Comparison of ENCODE assay signal across 9 mouse cellular contexts in genomic region chr14:99579271-99579759, GRCm38 (mm10).
DNase-seq lines count a peak whose midpoint lies in the region; ATAC-seq and TF ChIP-seq lines count a peak whose summit lies in the region.
"Had no signal": no experiment of that assay in that cellular context is flagged by ENCODE, and none has a peak within 500 bp of the region (broad histone marks: within the 10 kb centered on the region; RNA-seq: fewer than 3 reads in every experiment).

No protein-coding gene starts in this region.

- 36% methylated on average over 6 of the region's 10 CpGs for WGBS in heart, embryonic 14.5 days
- WGBS in midbrain, embryonic 14.5 days: 31% methylated on average over 10 of the region's 10 CpGs
- WGBS in midbrain, embryonic 11.5 days: 34% methylated on average over 10 of the region's 10 CpGs
- 28% methylated on average over 10 of the region's 10 CpGs for WGBS in intestine, embryonic 14.5 days
- WGBS in stomach, embryonic 14.5 days: 20% methylated on average over 10 of the region's 10 CpGs
- 40% methylated on average over 10 of the region's 10 CpGs for WGBS in thymus, adult 2 months

- no peak overlapping the region for H3K27ac ChIP-seq in heart, embryonic 14.5 days (replicated peaks in 1 of 2; ENCODE audit: control insufficient read depth in 1 of 2, insufficient read depth in 1 of 2, low read depth in 2 of 2, low read length in 2 of 2)
- H3K27ac ChIP-seq in midbrain, embryonic 14.5 days (replicated peaks; ENCODE audit: low read depth, low read length): no peak overlapping the region
- H3K27ac ChIP-seq in midbrain, embryonic 11.5 days (ENCODE audit: low read depth, low read length): no peak overlapping the region
- H3K27ac ChIP-seq in intestine, embryonic 14.5 days (ENCODE audit: low read depth): peak overlapping the region; percentile 43; the same call in 1 of the 2 replicates
- peak overlapping the region; percentile 84 for H3K27ac ChIP-seq in stomach, embryonic 14.5 days (ENCODE audit: low read length)
- no peak overlapping the region for H3K27ac ChIP-seq in thymus, adult 2 months (ENCODE audit: control insufficient read depth, insufficient read depth, low read length)

- no peak for TF ChIP-seq CTCF in thymus, adult 2 months (IDR thresholded peaks at IDR 0.05; ENCODE audit: borderline replicate concordance, control insufficient read depth, extremely low read depth, insufficient read depth, low read length, poor library complexity)

- peak overlapping the region; percentile 57 for H3K4me2 ChIP-seq in heart, embryonic 14.5 days (ENCODE audit: low read length)
- no peak overlapping the region for H3K4me2 ChIP-seq in midbrain, embryonic 14.5 days (ENCODE audit: low read length)
- H3K4me2 ChIP-seq in midbrain, embryonic 11.5 days: no peak overlapping the region
- H3K4me2 ChIP-seq in intestine, embryonic 14.5 days (ENCODE audit: low read length): no peak overlapping the region
- peak overlapping the region; percentile 32 for H3K4me2 ChIP-seq in stomach, embryonic 14.5 days (replicated peaks; ENCODE audit: low read depth, low read length)

- H3K36me3 ChIP-seq in heart, embryonic 14.5 days (ENCODE audit: control insufficient read depth, insufficient read depth, low read length): no peaks in the 10 kb centered on the region
- H3K36me3 ChIP-seq in midbrain, embryonic 14.5 days (ENCODE audit: control insufficient read depth, insufficient read depth, low read length): no peaks in the 10 kb centered on the region
- no peaks in the 10 kb centered on the region for H3K36me3 ChIP-seq in midbrain, embryonic 11.5 days (ENCODE audit: control insufficient read depth, insufficient read depth, low read length)
- H3K36me3 ChIP-seq in intestine, embryonic 14.5 days (ENCODE audit: control insufficient read depth, insufficient read depth, low read length): no peaks in the 10 kb centered on the region
- no peaks in the 10 kb centered on the region for H3K36me3 ChIP-seq in stomach, embryonic 14.5 days (ENCODE audit: control insufficient read depth, insufficient read depth, low read length)
- no peaks in the 10 kb centered on the region for H3K36me3 ChIP-seq in thymus, adult 2 months (ENCODE audit: control insufficient read depth, insufficient read depth, low read length)

- no peak for ATAC-seq in heart, embryonic 14.5 days (ENCODE audit: insufficient number of reproducible peaks, insufficient read depth, low FRiP score, low read depth)
- no peak for ATAC-seq in midbrain, embryonic 14.5 days (ENCODE audit: low FRiP score, low TSS enrichment)
- no peak for ATAC-seq in midbrain, embryonic 11.5 days (ENCODE audit: low FRiP score)
- ATAC-seq in intestine, embryonic 14.5 days (replicated peaks; ENCODE audit: low FRiP score, low TSS enrichment, low read depth): no peak; the same call in 1 of the 2 replicates
- peak; percentile 67 for ATAC-seq in stomach, embryonic 14.5 days (ENCODE audit: insufficient number of reproducible peaks, insufficient read depth, low FRiP score, low read depth)

- H3K9ac ChIP-seq in heart, embryonic 14.5 days (ENCODE audit: low read length): no peak overlapping the region
- no peak overlapping the region for H3K9ac ChIP-seq in midbrain, embryonic 14.5 days (replicated peaks; ENCODE audit: low read length)
- no peak overlapping the region for H3K9ac ChIP-seq in midbrain, embryonic 11.5 days (ENCODE audit: low read length)
- H3K9ac ChIP-seq in intestine, embryonic 14.5 days (ENCODE audit: low read length): no peak overlapping the region
- H3K9ac ChIP-seq in stomach, embryonic 14.5 days (replicated peaks; ENCODE audit: low read depth, low read length): no peak overlapping the region

- TF ChIP-seq POLR2A in thymus, adult 2 months (IDR thresholded peaks at IDR 0.05; ENCODE audit: control insufficient read depth, extremely low read depth, insufficient read depth, low read length, poor library complexity): no peak

- H3K4me3 ChIP-seq in heart, embryonic 14.5 days (ENCODE audit: control insufficient read depth in 1 of 2, insufficient read depth in 1 of 2, low read depth in 1 of 2, low read length in 2 of 2): peak overlapping the region in 1 of 2 experiments; percentile 28; a peak in 2 of 4 replicates
- no peak overlapping the region for H3K4me3 ChIP-seq in midbrain, embryonic 14.5 days (replicated peaks; ENCODE audit: low read depth, low read length)
- H3K4me3 ChIP-seq in midbrain, embryonic 11.5 days (ENCODE audit: low read depth, low read length): no peak overlapping the region
- no peak overlapping the region for H3K4me3 ChIP-seq in intestine, embryonic 14.5 days (ENCODE audit: low read depth, low read length)
- no peak overlapping the region for H3K4me3 ChIP-seq in stomach, embryonic 14.5 days (ENCODE audit: low read depth, low read length)
- H3K4me3 ChIP-seq in thymus, adult 2 months (ENCODE audit: control insufficient read depth, insufficient read depth, low read length): no peak overlapping the region
- H3K4me3 ChIP-seq: megakaryocyte, embryonic 14.5 days had no signal

- no peak for DNase-seq in heart, adult 11 months
- peak; percentile 34 for DNase-seq in midbrain, embryonic 14.5 days
- no peak for DNase-seq in midbrain, embryonic 11.5 days (ENCODE audit: low spot score, missing footprints)
- no peak for DNase-seq in intestine, embryonic 14.5 days (ENCODE audit: low spot score)
- no peak for DNase-seq in thymus, adult 2 months
- DNase-seq in spleen, postnatal 4 days (ENCODE audit: low spot score in 2 of 2): no peak

- no peaks in the 10 kb centered on the region for H3K9me3 ChIP-seq in heart, embryonic 14.5 days (ENCODE audit: control insufficient read depth, low read length)
- H3K9me3 ChIP-seq in midbrain, embryonic 14.5 days (ENCODE audit: control insufficient read depth, low read length): no peaks in the 10 kb centered on the region
- no peaks in the 10 kb centered on the region for H3K9me3 ChIP-seq in midbrain, embryonic 11.5 days (ENCODE audit: control insufficient read depth, low read length)
- no peaks in the 10 kb centered on the region for H3K9me3 ChIP-seq in intestine, embryonic 14.5 days (ENCODE audit: control insufficient read depth, low read length)
- H3K9me3 ChIP-seq in stomach, embryonic 14.5 days (ENCODE audit: control insufficient read depth, low read depth, low read length): no peaks in the 10 kb centered on the region

- no peaks in the 10 kb centered on the region for H3K27me3 ChIP-seq in heart, embryonic 14.5 days (ENCODE audit: control insufficient read depth, insufficient read depth, low read length)
- H3K27me3 ChIP-seq in midbrain, embryonic 14.5 days (ENCODE audit: control insufficient read depth, insufficient read depth, low read length): no peaks in the 10 kb centered on the region
- no peaks in the 10 kb centered on the region for H3K27me3 ChIP-seq in midbrain, embryonic 11.5 days (ENCODE audit: control insufficient read depth, insufficient read depth, low read length)
- no peaks in the 10 kb centered on the region for H3K27me3 ChIP-seq in intestine, embryonic 14.5 days (replicated peaks; ENCODE audit: control insufficient read depth, insufficient read depth, low read length)
- no peaks in the 10 kb centered on the region for H3K27me3 ChIP-seq in stomach, embryonic 14.5 days (ENCODE audit: control insufficient read depth, insufficient read depth, low read length)
- no peaks in the 10 kb centered on the region for H3K27me3 ChIP-seq in thymus, adult 2 months (ENCODE audit: control insufficient read depth, insufficient read depth, low read length)
- H3K27me3 ChIP-seq: megakaryocyte, embryonic 14.5 days had no signal

- peaks cover 3 to 13% of the 10 kb centered on the region in 2 experiments; a peak in 2 of 4 replicates for H3K4me1 ChIP-seq in heart, embryonic 14.5 days (ENCODE audit: control insufficient read depth in 2 of 2, insufficient read depth in 2 of 2, low read length in 2 of 2)
- H3K4me1 ChIP-seq in midbrain, embryonic 14.5 days (ENCODE audit: control insufficient read depth, insufficient read depth, low read length): no peaks in the 10 kb centered on the region
- no peaks in the 10 kb centered on the region for H3K4me1 ChIP-seq in midbrain, embryonic 11.5 days (ENCODE audit: control insufficient read depth, insufficient read depth, low read length)
- H3K4me1 ChIP-seq in intestine, embryonic 14.5 days (replicated peaks; ENCODE audit: control insufficient read depth, insufficient read depth, low read length): peaks cover 11% of the 10 kb centered on the region; the same call in 1 of the 2 replicates
- no peaks in the 10 kb centered on the region; the same call in 1 of the 2 replicates for H3K4me1 ChIP-seq in stomach, embryonic 14.5 days (ENCODE audit: control insufficient read depth, insufficient read depth, low read length)
- H3K4me1 ChIP-seq in thymus, adult 2 months (replicated peaks; ENCODE audit: control insufficient read depth, insufficient read depth, low read length): no peaks in the 10 kb centered on the region
- H3K4me1 ChIP-seq: megakaryocyte, embryonic 14.5 days had no signal

Comparison
In these comparisons a context has a peak if more than half of its experiments do, and no peak if none do; other contexts are left out.
1. H3K27ac ChIP-seq: peak in intestine, embryonic 14.5 days (single experiment) and stomach, embryonic 14.5 days (single experiment); none in heart, embryonic 14.5 days (0 of 2), midbrain, embryonic 14.5 days (single experiment), midbrain, embryonic 11.5 days (single experiment) and thymus, adult 2 months (single experiment).
2. H3K4me2 ChIP-seq: peak in heart, embryonic 14.5 days (single experiment) and stomach, embryonic 14.5 days (single experiment); none in midbrain, embryonic 14.5 days (single experiment), midbrain, embryonic 11.5 days (single experiment) and intestine, embryonic 14.5 days (single experiment).